Mouse (Mus musculus): ENCODE data around the gene Tbk1.

Gene Tbk1

DNA sequence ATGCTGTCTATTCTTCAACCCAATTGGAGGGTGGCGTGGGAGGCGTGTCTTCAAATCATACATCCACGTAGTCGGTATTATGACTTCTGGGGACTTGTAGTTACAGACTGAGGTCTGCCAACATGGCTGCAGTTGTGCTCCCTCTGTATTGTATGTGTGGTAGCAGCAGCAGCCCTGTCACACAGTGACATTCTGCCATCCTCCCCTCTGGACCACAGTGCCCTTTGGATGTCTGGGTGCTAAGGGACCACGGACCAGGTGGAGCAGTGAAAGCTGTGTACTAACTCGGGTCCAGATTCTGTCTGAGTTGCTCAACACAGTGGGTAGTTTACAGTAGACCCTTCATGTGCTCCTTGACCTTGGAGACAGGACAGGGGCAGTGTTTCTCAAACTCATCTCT lies 43.0 kb downstream of the Tbk1 start:
- no peak for DNase-seq (ENCODE audit: low spot score in 2 of 2)

GRCm38 (mm10) chr10:121542156-121542555 lies 44.4 kb downstream of the Tbk1 start:
- DNase-seq (ENCODE audit: low spot score in 2 of 2), result no peak

DNA sequence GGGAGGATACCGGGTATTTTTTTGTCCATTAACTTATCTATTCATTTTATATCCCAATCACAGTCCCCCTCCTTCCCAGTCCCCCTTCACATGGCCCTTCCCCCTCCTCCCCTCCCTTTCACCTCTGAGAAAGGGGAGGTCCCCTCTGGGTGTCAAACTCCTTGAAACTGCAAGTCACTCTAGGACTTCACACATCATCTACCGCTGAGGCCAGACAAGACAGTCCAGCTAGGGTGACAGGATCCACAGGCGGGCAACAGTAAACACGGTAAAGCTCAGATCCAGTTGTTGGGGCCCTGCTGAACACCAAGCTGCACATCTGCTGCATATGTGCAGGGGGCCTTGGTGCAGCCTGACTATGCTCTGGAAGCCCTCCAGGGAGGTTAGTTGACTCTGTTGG lies 51.6 kb downstream of the Tbk1 start:
- DNase-seq (ENCODE audit: low spot score in 2 of 2), result no peak

GRCm38 (mm10) chr10:121533137-121533872 lies 53.3 kb downstream of the Tbk1 start:
- DNase-seq (ENCODE audit: low spot score in 2 of 2), result peak; percentile 35 to 43

GRCm38 (mm10) chr10:121531541-121531940 lies 55.0 kb downstream of the Tbk1 start:
- DNase-seq (ENCODE audit: low spot score in 2 of 2), result no peak

GRCm38 (mm10) chr10:121530365-121531003 lies 56.1 kb downstream of the Tbk1 start:
- no peak for DNase-seq (ENCODE audit: low spot score in 2 of 2)

DNA sequence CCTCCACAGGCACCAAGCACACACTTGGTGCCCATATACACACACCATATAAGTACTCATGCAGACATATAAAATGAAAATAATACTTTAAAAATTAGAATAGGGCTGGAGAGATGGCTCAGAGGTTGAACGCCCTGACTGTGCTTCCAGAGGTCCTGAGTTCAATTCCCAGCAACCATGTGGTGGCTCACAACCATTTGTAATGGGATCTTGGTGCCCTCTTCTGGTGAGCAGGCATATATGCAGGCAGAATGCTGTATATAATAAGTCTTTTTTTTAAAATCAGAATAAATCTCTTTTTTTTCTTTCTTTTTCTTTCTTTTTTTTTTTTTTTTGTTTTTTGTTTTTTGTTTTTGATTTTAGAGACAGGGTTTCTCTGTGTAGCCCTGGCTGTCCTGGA lies 57.3 kb downstream of the Tbk1 start:
- DNase-seq (ENCODE audit: low spot score in 2 of 2), result no peak

DNA sequence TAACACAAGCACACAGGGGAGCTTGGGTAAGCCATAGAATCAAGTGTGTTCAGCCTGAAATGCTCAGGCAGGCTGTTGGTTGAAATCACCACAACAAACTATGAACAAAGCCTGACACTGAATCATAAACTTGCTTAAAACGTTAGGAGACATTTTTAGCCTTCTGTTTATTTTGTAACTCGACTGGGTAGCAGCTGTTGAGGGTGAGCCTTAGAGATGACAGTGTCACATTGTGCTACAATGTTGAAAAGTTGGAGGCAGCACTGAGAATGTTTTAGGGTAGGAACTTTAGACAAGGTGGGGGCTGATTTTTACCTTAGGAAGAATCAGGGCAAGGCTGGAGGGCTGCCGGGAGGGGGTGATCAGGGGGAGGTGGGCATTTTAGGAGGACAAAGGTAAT lies 58.1 kb downstream of the Tbk1 start:
- no peak for DNase-seq (ENCODE audit: low spot score in 2 of 2)

GRCm38 (mm10) chr10:121527114-121527513 lies 59.5 kb downstream of the Tbk1 start:
- no peak for DNase-seq (ENCODE audit: low spot score in 2 of 2)

GRCm38 (mm10) chr10:121520923-121521585 lies 65.5 kb downstream of the Tbk1 start:
- no peak for DNase-seq (ENCODE audit: low spot score in 2 of 2)

GRCm38 (mm10) chr10:121519710-121520109 lies 66.9 kb downstream of the Tbk1 start:
- DNase-seq (ENCODE audit: low spot score in 2 of 2), result no peak

- peak; percentile 80 to 83 for DNase-seq (ENCODE audit: low spot score in 2 of 2)
Measured at GRCm38 (mm10) chr10:121516008-121516600, 70.5 kb downstream of the Tbk1 start.

- DNase-seq (ENCODE audit: low spot score in 2 of 2), result no peak
Measured at GRCm38 (mm10) chr10:121509751-121510643, 76.6 kb downstream of the Tbk1 start.

GRCm38 (mm10) chr10:121507755-121508544 lies 78.6 kb downstream of the Tbk1 start:
- DNase-seq (ENCODE audit: low spot score in 2 of 2), result no peak

DNA sequence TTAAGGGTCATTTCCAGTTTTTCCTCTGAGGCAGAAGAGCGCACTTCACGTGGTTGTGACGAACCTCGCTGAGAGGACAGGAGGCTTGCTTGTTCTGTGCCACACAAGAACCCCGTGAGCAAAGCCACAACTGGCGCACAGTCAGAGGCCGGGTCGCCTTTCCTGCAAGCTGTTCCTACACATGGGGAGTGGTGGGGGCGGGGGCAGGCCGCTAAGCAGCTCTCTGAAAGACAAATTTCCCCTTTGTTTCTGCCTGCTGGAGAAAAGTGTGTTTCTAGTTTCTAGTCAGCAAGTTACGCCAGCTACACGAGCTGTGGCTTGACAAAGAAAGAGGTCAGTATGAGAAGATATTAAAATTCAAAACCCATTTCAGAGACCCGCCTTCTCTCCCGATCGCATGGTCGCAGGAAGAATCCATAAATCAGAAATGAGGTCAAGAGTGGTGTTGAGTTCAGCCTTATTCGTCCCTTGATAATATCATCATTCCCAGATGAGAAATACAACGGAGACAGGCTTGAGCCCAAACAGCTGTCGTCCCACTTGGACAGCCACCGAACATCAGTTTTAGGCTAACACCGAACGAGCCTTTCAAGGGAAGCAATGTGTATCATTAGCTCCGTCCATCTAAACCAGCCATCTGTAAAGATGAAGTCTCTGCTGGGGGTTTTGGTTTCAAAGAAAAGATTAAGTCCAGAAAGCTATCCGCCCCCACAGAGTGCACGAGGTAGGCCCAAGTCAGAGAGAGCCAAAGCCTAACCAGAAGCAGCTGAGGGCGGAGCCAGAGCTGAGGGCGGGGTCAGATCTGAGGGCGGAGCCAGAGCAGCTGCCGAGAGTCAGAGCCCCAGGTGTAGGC lies 79.6 kb downstream of the Tbk1 start:
- DNase-seq (ENCODE audit: low spot score in 2 of 2), result no peak

GRCm38 (mm10) chr10:121505929-121506328 lies 80.7 kb downstream of the Tbk1 start:
- DNase-seq (ENCODE audit: low spot score in 2 of 2), result no peak

GRCm38 (mm10) chr10:121504973-121505911 lies 81.3 kb downstream of the Tbk1 start:
- DNase-seq (ENCODE audit: low spot score in 2 of 2), result peak; percentile 43 to 60

DNA sequence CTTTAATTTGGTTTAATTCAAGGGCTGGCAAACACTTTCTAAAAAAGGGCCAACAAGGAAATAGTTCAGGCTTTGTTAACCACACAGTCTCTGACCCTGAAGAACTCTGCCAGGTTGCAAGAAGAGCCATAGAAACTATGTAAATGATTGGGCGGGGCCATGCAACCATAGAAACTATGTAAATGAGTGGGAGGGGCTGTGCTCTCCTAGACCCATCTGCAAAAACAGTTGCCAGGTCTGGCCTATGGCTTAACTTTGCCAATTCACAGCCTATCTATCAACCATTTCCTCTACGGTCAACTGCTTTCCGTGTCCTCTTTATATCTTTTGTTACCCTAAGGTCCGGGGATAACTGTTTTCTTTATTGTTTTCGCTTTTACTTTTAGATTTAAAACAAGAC lies 85.4 kb downstream of the Tbk1 start:
- DNase-seq (ENCODE audit: low spot score in 2 of 2), result no peak

DNA sequence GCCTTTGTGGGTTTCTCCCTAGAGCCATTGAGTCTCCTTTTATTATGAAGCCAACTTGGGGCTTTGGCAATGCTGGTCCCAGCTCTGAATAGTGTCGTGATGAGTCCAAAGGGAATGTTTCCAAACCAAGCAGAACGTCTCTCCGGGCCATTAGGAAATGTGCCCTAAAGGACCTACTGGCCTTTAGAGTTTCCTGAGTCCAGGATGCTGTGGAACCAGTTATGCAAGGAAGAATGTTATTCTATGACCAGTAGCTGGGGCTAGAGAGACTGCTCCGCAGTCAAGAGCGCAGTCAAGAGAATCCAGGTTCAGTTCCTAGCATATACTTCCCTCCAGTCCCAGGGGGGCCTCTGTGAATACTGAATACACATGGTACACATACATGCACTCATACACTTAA lies 86.6 kb downstream of the Tbk1 start:
- DNase-seq (ENCODE audit: low spot score in 2 of 2), result no peak
